Mouse (Mus musculus): Measurements from ENCODE around the gene Xrn2.
A peak's percentile ranks its signal among the peaks of the same experiment; 100 is the strongest.

The Xrn2 gene

DNA sequence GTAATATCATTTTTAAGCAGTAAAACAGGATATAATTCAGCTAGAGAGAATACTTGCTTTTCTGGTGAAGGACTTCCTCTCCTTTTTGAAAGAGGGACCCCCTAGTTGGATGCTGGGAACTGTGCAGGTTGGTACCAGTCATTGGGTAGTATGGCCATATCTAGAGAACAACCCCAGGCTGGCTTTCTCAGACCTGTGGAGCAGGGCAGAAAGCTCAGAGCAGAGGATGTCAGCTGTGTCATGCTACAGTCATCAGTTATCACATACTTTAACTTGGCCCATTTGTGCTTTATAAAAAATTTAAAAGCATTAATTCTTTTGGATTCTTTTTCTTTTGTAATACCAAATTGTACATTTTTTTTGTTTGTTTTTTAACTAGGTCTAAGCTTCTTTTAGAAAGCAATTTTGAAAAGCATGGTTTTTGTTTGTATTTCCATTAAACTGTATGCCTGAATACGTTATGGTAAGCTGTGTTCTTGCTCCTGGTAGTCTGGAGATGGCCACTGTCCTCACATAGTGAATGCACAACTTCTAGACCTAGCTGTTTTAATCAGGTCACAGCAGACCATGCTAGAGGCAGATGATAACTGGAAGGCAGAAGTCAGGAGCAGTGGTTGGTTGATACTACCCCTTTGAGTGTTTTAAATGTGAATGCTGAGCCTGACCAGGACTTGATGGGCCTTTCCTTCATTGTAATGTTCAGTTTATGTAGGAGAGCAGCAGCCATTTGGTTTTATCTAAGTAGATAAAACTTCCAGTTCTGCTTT is 54.9 kb downstream of the Xrn2 start:
- no peak for DNase-seq

DNA sequence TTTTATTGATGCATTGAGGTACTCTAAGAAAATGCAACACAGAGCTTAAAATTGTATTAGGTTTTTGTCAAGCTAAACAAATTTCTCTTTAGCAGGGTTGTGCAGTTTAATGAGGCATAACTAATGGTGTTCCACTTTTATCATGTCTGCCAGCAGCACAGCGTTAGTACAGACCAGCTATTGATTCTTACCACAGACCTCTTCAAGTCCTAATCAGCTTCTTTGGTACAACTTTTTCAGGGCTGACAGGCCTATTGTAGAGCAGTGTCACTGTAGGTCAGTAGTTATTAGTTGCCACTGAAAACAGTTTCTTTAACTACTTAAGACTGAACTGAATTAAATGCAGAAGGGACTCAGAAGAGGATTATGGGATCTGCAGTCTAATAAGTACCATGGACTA is 56.3 kb downstream of the Xrn2 start:
- no peak for DNase-seq

DNA sequence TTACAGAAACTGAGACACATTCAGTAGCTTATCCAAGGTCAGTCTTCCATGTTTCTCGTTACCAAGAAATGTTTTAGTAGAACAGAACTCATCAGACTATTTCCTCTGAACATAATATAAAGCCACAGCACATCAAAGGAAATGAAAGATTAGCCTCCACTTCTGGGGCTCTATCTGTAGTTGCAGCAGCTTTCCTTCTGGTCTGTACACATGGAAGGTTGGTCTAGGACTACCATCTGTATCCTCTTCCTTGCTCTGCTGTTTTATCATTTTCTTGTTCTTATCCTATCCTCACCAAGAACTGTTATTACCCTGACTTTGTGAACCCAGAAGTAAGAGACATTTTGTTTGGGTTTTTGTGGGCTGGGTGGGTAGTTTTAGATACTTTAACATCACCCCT is 57.5 kb downstream of the Xrn2 start:
- DNase-seq = no peak

DNA sequence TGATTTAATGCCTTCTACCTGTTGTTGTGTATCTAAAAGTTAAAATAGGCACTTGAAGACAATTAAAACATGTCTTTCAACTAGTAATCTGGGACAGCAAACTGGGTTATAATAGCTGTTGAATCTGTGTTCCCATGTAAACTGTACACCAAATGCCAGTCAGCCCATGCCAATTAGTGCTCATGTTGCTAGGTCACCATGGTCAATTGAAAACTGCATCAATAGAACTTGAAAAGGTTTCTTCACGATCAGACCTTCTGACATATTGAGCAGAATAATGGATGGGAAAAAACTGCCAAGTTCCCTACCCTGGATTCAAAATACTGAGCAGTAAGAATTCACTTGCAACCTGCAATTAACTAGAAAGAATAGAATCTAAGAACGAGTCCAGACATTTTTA is 61.2 kb downstream of the Xrn2 start:
- DNase-seq = no peak

DNA sequence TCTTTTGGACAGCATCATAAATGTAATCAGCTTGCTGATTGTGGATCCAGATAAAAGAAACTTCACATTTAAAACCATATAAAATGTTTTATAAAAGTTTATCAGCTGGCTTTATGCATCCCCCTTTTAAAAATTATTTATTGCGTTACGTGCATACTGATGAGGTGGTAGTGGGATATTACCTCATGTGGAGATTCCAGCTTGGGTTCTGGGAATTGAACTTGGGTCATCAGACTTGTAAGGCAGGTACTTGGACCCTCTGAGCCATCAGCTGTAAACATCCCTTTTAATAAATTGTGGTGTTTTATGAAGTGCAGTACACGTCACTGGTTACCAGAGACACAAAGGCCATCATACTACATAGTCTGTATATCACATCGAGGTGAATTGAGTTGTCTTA is 61.6 kb downstream of the Xrn2 start:
- DNase-seq = no peak

DNA sequence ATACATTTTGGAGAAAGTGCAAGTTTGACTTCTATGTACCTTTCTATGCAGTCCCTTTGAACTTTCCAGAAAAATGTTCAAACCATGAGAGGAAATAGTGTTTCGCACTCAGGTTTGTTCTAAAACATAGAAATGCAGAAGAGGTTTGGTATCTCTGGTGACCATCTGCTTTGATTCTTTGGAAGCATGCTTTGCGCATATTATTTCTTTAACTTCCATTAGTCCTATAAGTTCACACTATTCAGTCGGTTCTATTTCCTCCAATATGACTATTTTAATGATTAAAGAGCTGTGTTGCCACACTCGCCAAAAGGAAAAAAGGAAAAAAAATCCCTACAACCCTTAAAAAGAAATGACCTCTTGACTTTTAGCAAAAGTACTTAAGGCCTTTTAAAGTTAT is 69.6 kb downstream of the Xrn2 start:
- DNase-seq = no peak

DNA sequence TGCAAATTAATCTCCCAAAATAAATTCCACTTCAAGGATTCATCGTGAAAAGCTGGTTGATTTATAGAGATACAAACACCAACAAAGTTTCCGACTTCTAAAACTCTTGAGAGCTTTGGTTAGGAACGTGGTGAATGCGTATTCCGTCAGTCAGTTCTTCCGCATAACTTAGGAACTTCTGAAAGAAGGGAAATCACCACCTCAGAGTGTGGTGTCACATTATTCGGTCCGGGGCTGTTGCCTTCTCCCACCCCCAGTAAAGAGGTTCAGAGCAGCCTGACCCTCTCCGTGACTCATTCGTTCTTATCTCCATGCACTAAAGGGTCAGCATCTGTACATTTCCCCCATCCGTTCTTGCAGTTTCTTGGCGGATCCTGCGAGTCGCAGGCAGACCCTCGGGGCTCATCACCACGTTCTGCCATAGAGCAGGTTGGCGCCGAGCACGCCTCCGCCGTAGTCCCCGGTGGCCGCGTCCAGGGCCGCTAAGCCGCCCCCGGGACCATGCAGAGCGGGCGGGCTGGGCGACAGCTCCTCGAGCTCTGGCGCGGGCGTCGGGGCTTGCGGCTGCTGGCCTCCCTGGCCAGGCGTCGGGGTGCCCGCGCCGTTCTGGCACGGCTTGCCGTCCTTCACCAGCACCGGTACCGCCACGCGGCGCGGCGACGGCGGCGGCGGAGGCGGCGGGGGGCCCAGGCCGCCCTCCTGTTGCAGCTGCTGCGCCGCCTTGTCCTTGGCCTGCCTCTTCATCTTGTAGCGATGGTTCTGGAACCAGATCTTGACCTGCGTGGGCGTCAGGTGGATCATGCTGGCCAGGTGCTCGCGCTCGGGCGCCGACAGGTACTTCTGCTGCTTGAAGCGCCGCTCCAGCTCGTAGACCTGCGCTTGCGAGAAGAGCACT is 70.9 kb downstream of the Xrn2 start:
- DNase-seq = peak; percentile 23

DNA sequence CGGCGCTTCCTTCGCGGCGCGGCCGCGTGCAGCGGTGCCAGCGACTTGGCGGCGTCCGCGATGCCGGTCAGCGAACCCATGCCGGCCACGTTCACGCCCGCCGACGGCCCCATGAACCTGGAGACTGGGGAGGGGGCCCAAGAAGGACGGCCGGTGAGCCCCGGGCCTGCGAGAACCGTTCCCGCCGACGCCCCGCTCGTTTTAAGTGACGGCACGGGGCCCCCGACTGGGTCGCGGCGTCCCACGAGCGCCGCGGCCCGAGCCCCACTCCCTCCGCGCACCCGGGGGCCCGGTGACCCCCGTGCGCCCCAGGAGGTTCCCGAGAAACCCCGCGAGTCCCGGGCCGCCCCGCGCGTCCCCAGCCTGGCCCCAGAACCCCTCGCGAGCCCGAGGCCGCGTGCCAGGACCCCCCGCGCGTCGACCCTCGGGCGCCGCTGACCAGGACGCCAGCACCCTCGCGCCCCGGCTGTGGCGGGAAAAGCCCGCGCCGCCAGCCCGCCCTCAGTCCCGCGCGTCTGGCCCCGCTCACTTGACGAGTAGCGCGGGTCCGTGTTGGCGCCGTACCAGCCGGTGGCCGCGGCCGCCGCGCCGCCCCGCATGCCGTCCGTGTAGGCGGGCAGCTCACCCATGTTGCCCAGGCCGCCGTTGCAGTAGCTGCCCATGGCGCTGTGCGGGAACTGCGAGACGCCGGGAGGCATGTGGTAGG is 71.7 kb downstream of the Xrn2 start:
- DNase-seq = no peak

DNA sequence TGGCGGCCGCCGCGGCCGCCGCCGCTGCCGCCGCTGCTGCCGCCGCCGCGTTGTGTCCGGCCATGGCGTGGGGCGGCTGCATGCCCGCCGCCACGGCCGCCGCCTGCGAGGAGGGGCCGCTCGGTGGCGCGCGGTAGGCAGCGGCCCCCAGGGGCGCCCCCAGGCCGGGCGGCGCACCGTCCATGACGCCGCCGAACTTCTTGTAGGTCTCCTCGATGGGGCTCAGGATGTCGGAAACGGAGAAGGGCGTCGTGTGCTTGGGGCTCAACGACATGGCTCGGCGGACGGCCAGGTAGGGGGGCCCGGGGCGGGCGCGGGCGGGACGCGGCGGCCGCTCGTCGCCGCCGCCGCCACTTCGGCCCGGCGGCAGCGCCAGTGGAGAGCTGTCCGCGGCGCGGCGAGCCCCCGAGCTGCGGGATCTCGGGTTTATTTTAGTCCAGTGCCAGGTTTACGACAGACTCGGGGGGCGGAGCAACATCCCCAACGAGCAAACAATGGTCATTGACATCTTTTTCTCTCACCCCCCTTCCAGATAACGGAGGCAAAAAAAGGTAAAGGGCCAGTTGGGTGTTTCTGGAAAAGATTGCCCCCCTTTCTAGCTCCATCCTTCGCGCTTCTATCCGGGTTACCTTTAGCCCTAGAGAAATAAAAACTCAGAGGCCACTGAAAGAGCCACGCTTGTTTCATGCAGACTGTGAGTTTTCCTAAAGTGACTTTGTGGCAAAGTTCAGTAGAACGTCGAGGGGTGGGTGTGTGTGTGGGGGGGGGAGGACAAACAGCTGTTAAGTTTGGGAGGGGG is 72.5 kb downstream of the Xrn2 start, which contains the start of gene Nkx2-4:
Gene Nkx2-4, minus strand, starts transcription at position 374 of the 799 bp plus-strand sequence.
- DNase-seq = no peak

DNA sequence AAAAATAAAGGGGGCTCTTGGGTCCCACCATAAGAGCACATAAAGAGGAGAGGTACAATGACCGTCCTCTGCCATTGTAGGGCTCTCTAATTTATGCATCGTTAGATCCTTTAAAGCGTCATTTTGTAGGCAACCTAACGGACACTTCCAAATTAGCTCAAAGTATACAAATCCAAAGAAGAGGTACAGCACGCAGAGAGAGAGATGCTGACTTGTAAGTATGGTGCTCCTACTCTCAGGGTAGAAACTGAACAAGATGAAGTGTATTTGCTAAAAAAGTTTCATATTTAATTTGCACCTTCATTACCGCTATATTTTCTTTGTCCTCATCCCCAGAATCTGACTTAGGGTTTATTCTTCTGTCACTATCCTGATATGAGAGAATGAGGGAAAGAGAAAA is 73.1 kb downstream of the Xrn2 start:
- DNase-seq = no peak

DNA sequence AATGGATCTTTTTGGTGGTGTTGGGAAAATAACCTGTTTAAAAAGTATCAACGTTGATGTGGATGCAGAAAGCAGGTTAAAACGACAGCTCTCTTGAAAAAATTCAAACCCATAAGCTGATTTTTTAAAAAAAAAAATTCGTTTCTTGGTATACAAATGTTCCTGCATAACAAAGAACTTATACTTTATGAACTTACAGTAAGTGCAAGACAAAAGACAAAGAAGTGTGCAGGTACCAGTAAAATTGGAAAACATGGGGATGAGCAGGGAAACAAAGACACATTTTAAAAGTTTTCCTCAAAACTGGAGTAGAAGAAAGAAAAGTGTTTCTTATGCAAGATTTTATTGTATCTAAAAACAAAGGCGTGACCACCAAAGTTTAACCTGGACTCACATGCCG is 73.6 kb downstream of the Xrn2 start:
- DNase-seq = no peak

DNA sequence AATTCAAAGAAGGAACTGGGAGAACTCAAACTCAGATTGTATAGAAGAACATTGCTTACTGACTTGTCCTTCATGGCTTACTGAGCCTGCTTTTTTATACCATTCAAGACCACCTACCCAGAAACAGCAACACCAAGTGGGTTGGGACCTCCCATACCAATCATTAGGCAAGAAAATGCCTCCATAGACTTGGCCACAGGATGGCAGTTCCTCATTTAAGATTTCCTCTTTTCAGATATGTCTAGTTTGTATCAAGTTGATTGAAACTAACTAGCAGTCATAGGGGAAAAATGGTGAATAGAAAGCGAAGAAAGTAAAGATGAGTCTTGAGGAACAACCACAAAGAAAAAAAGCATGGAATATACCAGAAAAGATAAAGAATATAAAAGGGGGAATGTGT is 106.9 kb downstream of the Xrn2 start:
- DNase-seq = no peak

DNA sequence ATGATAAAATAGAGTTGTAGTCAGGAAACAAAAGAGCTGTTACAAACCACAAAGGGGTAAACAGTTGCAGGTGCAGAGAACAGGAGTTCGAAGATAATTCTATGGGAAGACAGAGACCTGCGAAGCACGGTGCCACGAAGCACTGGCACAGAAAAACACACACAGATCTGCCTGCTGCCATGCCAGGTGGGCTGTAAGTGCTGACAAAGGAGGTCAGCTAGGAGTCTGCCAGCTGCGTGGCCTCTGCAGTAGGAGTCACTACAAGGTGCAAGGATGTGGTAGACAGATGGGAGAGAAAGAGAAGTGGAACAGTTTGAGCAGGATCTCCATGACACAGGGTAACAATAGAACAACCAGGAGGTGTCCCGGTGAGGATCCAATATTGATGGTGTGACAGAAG is 114.6 kb downstream of the Xrn2 start:
- no peak for DNase-seq

All from kidney, adult 9 months (tissue).